Mouse (Mus musculus) lung, postnatal 25 days (tissue): Measurements from ENCODE around the gene Ahsg.

Source experiments
- DNase-seq: peaks from one replicate; pipeline ENCODE4 v3.0.0; 2022; ENCODE audit warnings: low spot score

Gene Ahsg

DNA sequence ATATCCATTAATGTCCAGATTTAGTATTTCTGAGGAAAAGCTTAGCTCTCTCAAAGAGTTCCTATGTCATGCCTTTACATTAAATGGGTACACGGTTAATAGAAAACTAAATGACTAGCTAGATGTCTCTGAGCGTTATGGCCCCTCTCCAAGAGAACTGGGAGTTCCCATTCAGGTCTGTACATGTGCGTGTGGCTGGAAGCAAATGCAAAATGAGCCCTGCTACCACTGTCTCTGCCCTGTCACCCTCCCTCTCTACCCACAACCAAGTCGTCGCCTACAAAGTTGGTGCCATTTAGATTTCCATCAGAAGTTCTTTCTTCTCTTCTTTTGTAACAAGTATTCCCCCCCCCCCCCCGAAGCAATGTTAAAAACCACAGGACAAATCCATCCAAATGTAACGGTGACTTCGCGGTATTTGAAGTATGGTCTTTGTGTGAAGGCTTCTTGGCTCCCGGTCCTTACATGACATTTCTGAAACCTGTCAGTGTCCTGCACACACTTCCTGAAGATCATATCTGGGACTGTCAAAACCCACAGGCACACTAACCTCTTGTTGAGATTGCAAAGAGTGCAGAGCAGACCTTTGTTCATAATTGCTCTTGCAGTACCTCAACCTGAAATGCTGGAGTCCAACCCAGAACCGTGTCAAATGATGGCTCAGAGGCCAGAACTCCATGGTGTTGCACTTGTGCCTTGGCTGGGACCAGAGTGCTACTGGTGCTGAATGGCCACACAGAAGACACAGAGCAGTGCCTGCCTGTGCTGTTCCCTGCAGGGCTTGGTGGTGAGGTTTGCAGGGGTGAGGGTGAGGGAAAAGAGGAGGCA, at the start of gene Ahsg:
Ahsg (plus strand) TSS at position 595 of the 828 bp plus-strand sequence.
- DNase-seq: no peak

DNA sequence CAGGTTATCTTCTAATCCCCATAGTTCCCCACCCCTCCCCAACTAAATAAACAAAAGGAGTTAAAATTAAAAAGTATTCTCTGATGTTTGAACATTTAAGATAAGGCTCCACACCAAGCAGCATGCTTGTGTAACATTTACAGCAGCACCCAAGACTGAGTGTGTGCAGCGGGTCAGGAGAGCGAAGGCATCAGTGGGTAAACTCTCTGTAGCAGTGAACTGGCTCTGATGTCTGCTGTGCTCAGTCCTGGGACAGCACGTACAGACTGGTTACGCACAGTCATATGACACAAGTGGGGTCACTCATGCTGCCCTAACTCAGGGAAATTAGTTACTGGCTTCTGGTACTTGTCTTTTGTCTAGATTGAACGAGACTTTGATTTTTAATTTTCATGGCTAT, 48.2 kb upstream of the Ahsg start:
- DNase-seq: no peak

- DNase-seq: peak; percentile 76
These were observed 46.8 kb upstream of the Ahsg start for GRCm38 (mm10) chr16:22844061-22844801.

- no peak for DNase-seq
These were observed 46.2 kb upstream of the Ahsg start for GRCm38 (mm10) chr16:22844834-22845233.

DNA sequence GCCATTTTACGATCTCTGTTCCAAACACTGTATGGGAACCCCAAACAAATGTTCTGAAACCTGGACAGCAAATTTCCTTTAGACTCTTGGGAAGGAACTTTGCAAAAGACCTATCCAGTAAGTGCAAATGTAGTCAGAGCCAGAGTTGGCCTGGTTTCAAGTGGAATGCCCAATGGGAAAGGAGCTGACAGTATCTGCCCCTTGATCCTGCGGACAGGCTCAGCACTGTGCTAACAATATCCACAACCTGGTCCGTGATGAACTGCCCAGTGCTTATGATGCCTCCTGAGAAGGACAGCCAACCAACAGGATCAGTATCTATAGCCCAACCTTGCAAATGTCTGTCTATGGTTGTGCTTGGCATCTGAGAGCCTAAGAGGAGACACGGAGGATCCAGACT, 45.6 kb upstream of the Ahsg start:
- no peak for DNase-seq

DNA sequence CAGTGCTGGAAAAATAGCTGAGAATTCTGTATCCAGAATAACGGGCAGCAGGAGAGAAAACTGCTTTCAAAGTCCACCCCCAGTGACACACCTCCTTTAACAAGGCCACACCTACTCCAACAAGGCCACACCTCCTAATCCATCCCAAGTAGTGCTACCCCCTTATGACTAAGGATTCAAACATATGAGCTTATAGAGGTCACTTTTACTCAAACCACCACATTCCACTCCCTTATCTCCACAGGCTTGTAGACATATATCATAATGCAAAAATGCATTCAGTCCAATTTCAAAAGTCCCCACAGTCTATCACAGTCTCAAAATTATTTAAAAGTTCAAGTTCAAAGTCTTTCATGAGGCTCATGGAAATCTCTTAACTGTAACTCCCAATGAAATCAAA, 43.4 kb upstream of the Ahsg start:
- no peak for DNase-seq

DNA sequence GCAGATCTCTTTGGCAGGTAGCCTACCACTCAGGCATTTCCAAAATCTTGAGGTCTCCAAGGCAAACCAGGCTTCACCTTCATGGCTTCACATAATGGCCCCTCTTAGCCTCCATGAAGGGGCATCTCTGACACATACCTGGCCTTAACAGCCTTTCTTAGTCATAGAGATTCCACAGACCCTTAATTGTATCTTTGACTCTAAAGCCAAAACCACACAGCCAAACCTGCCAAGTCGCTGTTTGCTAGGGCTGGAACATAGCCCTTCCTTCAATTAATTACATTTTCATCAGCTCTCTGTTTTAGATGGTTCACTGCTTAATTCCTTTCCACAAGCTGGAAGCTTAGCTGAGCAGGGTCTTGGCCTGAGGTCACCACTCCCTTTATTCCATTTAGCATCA, 42.7 kb upstream of the Ahsg start:
- no peak for DNase-seq

DNA sequence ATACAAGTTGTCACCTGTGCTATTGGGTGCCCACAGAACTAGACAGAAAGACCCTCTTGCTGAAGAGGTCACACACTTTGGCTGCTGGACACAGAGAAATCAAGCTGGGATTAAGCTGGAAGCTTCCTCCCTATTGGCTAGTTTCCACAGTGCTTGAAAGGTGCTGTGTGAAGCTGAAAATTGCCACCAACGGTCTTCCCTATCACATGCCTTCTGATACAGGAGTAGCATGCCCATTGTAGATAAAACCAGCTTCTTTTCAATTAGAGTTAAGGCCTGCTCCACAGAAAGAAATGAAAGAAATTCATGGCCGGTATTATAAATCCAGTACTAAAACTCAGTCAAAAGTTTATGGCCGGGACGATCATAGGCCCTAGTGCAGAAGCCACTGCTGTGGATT, 38.4 kb upstream of the Ahsg start:
- no peak for DNase-seq

- DNase-seq: no peak
These were observed 34.3 kb upstream of the Ahsg start for GRCm38 (mm10) chr16:22856773-22857172.

GRCm38 (mm10) chr16:22857431-22858113, 33.5 kb upstream of the Ahsg start, which contains the start of the genes Tbccd1 and Dnajb11:
Gene Tbccd1 (minus strand): TSS chr16:22857669.
Gene Dnajb11 (plus strand): TSS chr16:22857845.
- DNase-seq: peak; percentile 99

- DNase-seq: no peak
These were observed 18.7 kb upstream of the Ahsg start for GRCm38 (mm10) chr16:22872397-22872796.

DNA sequence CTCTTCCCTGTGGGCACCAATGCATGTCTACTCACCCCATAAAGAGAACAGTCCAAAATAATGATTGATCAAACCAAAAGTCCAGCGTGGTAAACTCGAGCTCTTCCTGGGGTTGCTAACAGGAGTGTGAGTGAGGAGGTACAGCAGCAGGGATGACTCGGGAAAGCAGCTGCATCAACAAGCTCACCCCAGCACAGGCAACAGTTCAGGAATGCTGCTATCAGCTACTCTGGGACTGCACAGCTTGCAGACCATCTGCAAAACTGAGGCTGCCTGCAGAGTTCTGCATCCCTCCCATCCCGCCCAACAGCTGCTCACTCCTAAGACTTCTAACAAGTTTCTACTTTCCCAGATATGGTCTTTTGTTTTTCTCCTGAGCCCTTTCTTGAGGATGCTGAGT, 17.7 kb upstream of the Ahsg start:
- no peak for DNase-seq

DNA sequence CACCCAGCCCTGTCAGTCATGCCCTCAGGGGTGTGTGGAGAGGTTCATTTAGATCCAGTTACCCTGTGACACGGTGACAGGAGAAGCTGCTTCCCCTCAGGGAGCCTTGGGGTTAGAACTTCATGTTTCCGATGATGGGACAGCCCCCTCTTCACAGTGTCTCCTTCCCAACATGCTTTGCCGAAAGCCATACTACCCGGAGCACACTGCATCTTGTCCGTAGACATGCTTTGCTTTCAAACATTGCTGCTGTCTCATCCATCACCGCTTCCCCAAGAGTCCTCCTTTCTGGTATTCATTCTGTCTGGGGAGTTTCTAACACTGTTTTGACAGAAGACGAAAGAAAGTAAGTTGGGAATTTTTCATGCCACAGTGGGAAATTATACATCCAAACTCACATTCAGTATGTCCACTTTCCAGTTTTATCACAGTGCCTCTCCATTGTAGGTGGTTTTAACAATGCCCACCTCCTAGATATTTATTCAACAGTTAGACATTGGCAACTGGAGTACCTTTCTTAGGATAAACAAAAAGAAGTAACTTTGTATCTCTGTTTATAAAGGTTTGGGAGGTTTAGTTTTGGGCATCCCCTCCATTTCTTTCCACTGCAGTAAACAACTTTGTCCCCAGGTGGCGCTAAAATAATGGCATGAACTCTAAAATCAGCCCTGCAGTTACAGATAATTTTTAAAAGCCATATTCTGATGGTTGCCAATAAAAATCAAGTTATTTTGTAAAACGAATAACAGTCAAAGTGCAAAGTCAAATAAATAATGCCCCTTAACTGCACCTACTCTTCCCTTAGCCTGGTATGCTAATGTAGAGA, 14.6 kb upstream of the Ahsg start:
- peak; percentile 12 for DNase-seq

- no peak for DNase-seq
These were observed 13.3 kb upstream of the Ahsg start for GRCm38 (mm10) chr16:22877660-22878390.

DNA sequence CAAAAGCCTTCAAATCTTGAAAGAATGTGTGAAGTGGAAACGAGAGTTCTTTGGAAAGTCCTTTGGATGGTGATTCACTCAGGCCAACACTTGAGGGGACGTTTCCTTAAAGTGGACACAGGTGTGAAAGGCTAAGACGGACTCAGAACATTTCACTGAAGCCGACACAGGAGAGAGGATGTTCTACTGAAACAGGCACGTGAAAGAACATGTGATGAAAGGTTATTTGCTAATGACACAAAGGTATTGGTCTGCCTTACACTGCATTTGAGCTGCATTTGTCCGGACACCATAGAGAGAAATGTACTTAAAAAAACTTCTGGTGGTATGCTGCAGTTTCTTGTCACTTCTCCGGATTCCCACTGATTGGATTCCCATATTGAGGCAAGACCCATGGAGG, 12.4 kb upstream of the Ahsg start:
- DNase-seq: no peak

- DNase-seq: no peak
These were observed 11.0 kb upstream of the Ahsg start for GRCm38 (mm10) chr16:22879945-22880595.

GRCm38 (mm10) chr16:22880900-22881299, 10.2 kb upstream of the Ahsg start:
- no peak for DNase-seq

- peak; percentile 16 for DNase-seq
These were observed 9.6 kb upstream of the Ahsg start for GRCm38 (mm10) chr16:22881487-22881886.

DNA sequence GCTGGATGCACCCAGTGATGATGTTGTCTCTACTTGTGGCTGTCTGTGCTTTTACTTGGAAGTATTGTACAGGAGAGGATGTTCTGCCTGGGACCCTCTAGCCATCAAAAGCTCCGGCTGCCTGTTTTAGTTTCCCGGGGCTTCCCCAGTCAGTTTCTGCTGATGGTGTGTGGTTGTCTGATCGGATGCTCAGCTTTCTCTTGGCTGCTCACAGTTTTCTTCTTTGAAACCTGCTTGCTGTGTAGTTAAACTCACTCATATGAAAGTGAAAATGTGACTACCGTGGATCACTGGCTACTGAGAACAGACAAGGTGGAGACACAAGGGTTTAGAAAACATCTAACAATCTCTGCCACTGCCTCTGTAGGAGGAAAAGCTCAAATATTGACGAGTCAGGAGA, 7.6 kb upstream of the Ahsg start:
- no peak for DNase-seq

GRCm38 (mm10) chr16:22885356-22885755, 5.7 kb upstream of the Ahsg start:
- DNase-seq: no peak

- no peak for DNase-seq
These were observed 4.4 kb upstream of the Ahsg start for GRCm38 (mm10) chr16:22886726-22887125.
